Mouse (Mus musculus): ENCODE data around the gene 1810062G17Rik.

- TF ChIP-seq GATA1 (IDR thresholded peaks at IDR 0.05; ENCODE audit: borderline replicate concordance, low read length), result no peak
- TF ChIP-seq FLI1 (IDR thresholded peaks at IDR 0.05; ENCODE audit: low read length), result no peak
These were observed 55.0 kb downstream of the 1810062G17Rik start for GRCm38 (mm10) chr3:36530781-36531180.
